Comparison of ENCODE assay signal across 10 mouse cellular contexts in genomic region chr10:110085156-110085555, GRCm38 (mm10).
A peak's percentile ranks its signal among the peaks of the same experiment; 100 is the strongest.
DNase-seq lines count a peak whose midpoint lies in the region; ATAC-seq and TF ChIP-seq lines count a peak whose summit lies in the region.
"Had no signal": no experiment of that assay in that cellular context is flagged by ENCODE, and none has a peak within 500 bp of the region (broad histone marks: within the 10 kb centered on the region; RNA-seq: fewer than 3 reads in every experiment).

No protein-coding gene starts in this region.

- H3K27me3 ChIP-seq in cerebellum, adult 2 months (ENCODE audit: control insufficient read depth, insufficient read depth, low read length): no peaks in the 10 kb centered on the region
- H3K27me3 ChIP-seq: embryonic facial prominence, embryonic 12.5 days; liver, embryonic 13.5 days had no signal

- no peak for TF ChIP-seq POLR2A in cerebellum, adult 2 months (IDR thresholded peaks at IDR 0.05; ENCODE audit: borderline replicate concordance, insufficient read depth, low read length)

- H3K4me1 ChIP-seq in cerebellum, adult 2 months (ENCODE audit: control insufficient read depth, insufficient read depth, low read length): no peaks in the 10 kb centered on the region
- H3K4me1 ChIP-seq: embryonic facial prominence, embryonic 12.5 days; liver, embryonic 13.5 days had no signal

- intact Hi-C loops in left cerebral cortex, postnatal 36 days (cut with DNase I): loop anchor here (2.0 kb wide), 1 partner anchor 164 kb away; no protein-coding TSS in a partner anchor
- intact Hi-C loops in gastrocnemius, adult 2 months (cut with DNase I): loop anchor here (1.0 kb wide), 1 partner anchor 165 kb away; no protein-coding TSS in a partner anchor

- H3K4me3 ChIP-seq in cerebellum, adult 2 months (replicated peaks; ENCODE audit: insufficient read depth, low read depth, low read length): no peak overlapping the region
- no peak overlapping the region for H3K4me3 ChIP-seq in gastrocnemius, adult 2 months
- H3K4me3 ChIP-seq in layer of hippocampus, adult 2 months: no peak overlapping the region
- H3K4me3 ChIP-seq: embryonic facial prominence, embryonic 12.5 days; liver, embryonic 13.5 days had no signal

- 16% methylated on average over 5 of the region's 5 CpGs for WGBS in cerebellum, adult 2 months

- H3K27ac ChIP-seq in cerebellum, adult 2 months (ENCODE audit: insufficient read depth, low read length): no peak overlapping the region
- H3K27ac ChIP-seq in gastrocnemius, adult 2 months: no peak overlapping the region
- no peak overlapping the region for H3K27ac ChIP-seq in layer of hippocampus, adult 2 months
- H3K27ac ChIP-seq: embryonic facial prominence, embryonic 12.5 days; liver, embryonic 13.5 days had no signal

- TF ChIP-seq CTCF in cerebellum, adult 2 months (IDR thresholded peaks at IDR 0.05; ENCODE audit: borderline replicate concordance, insufficient read depth, low read depth, low read length): peak; percentile 64; the same call in 1 of the 2 replicates
- TF ChIP-seq CTCF in gastrocnemius, adult 2 months (IDR thresholded peaks at IDR 0.05): peak; percentile 90
- peak; percentile 93 for TF ChIP-seq CTCF in layer of hippocampus, adult 2 months (conservative IDR thresholded peaks at IDR 0.05)

- peak; percentile 73; the same call in 1 of the 2 replicates for ATAC-seq in megakaryocyte-erythroid progenitor cell, adult 5-6 weeks (replicated peaks; ENCODE audit: low FRiP score, low TSS enrichment, poor library complexity, severe bottlenecking)
- no peak for ATAC-seq in activated CD4-positive, CD25-positive, alpha-beta regulatory T cell, adult 4 months

- DNase-seq in left cerebral cortex, adult 11 months (ENCODE audit: low spot score): peak; percentile 11
- DNase-seq in left cerebral cortex, postnatal 36 days (ENCODE audit: low spot score in 2 of 2): no peak
- DNase-seq in MEL-GATA-1-ER (ENCODE audit: extremely low read depth, low read depth): peak; percentile 8
- DNase-seq in cerebellum, adult 2 months: peak; percentile 25 to 57
- peak; percentile 63 for DNase-seq in gastrocnemius, adult 2 months
- peak in 1 of 2 experiments; percentile 69 for DNase-seq in layer of hippocampus, adult 2 months (ENCODE audit: low spot score in 2 of 2)
- DNase-seq: liver, embryonic 13.5 days had no signal

Comparison
In these comparisons a context has a peak if more than half of its experiments do, and no peak if none do; other contexts are left out.
1. DNase-seq: peak in left cerebral cortex, adult 11 months (single experiment), MEL-GATA-1-ER (single experiment), cerebellum, adult 2 months (2 of 2) and gastrocnemius, adult 2 months (single experiment); none in left cerebral cortex, postnatal 36 days (0 of 2).
2. Peak in every context shown above with its lines, with median percentiles within 50 percentile points of each other: CTCF ChIP-seq.